Mouse (Mus musculus) intestine, embryonic 15.5 days (tissue): ENCODE measurements around the gene Kcnh3. TPM values are rescaled to one million over a fixed set of nuclear protein-coding genes. Genes with fewer than 3 reads are reported as not detected.

ENCODE experiments used
- ATAC-seq: fragments of 200-750 bp; cut with Nextera tagmentation; 2 replicates; pipeline ENCODE4 v1.8.0; 2017; ENCODE audit warnings: moderate TSS enrichment, moderate library complexity
- H3K27ac ChIP-seq: fragments of 300-500 bp; sonication (generic); 2 replicates; pipeline ENCODE4 v1.5.1; 2015; ENCODE audit warnings: mild to moderate bottlenecking, inconsistent platforms
- H3K27me3 ChIP-seq: fragments of 300-500 bp; sonication (generic); replicated peaks from 2 replicates; pipeline ENCODE4 v1.6.1; 2015; ENCODE audit warnings: inconsistent platforms
- H3K36me3 ChIP-seq: fragments of 300-500 bp; sonication (generic); 2 replicates; pipeline ENCODE4 v1.6.1; 2015; ENCODE audit warnings: inconsistent platforms
- H3K4me1 ChIP-seq: fragments of 300-500 bp; sonication (generic); replicated peaks from 2 replicates; pipeline ENCODE4 v1.6.1; 2015; ENCODE audit warnings: inconsistent platforms
- H3K4me2 ChIP-seq: fragments of 300-500 bp; sonication (generic); replicated peaks from 2 replicates; pipeline ENCODE4 v1.6.1; 2015; ENCODE audit warnings: mild to moderate bottlenecking, inconsistent platforms
- H3K4me3 ChIP-seq: fragments of 300-500 bp; sonication (generic); replicated peaks from 2 replicates; pipeline ENCODE4 v1.5.1; 2015; ENCODE audit warnings: inconsistent platforms
- H3K9ac ChIP-seq: fragments of 300-500 bp; sonication (generic); 2 replicates; pipeline ENCODE4 v1.6.1; 2015; ENCODE audit warnings: inconsistent platforms
- H3K9me3 ChIP-seq: fragments of 300-500 bp; sonication (generic); 2 replicates; pipeline ENCODE4 v1.6.1; 2016; ENCODE audit warnings: inconsistent platforms
- WGBS: fragments of 180-500 bp; shearing (Covaris S2); methylation state at CpG from one replicate; pipeline ENCODE4 v1.1.7; 2015; 5-methylcytosine and 5-hydroxymethylcytosine counted together
- polyA plus RNA-seq: library from polyadenylated mRNA; unstranded; fragments of >200 nt; fragmentation: Nextera tagmentation; extraction: Ambion mirVana; gene quantifications from 2 replicates; pipeline ENCODE4 v1.2.1, GENCODE M21; 2015

Kcnh3 gene
- polyA plus RNA-seq, 1 experiment from 2014 or later: 0.45 TPM

- ATAC-seq: peak; percentile 66
- H3K4me1 ChIP-seq: 0 out of 2 replicates have a peak, but pooled peaks cover 5% of the 10 kb centered on the region
- H3K4me3 ChIP-seq: peak overlapping the region; percentile 10; the same call in 1 of the 2 replicates
- no peak overlapping the region for H3K9ac ChIP-seq
- WGBS: 3% methylated on average over 7 of the region's 10 CpGs
- H3K27me3 ChIP-seq: no peaks in the 10 kb centered on the region
- no peaks in the 10 kb centered on the region for H3K9me3 ChIP-seq
- peak overlapping the region; percentile 58 for H3K27ac ChIP-seq
- no peaks in the 10 kb centered on the region for H3K36me3 ChIP-seq
- peak overlapping the region; percentile 56 for H3K4me2 ChIP-seq
Observed at GRCm38 (mm10) chr15:99259730-99260252, 35.1 kb downstream of the Kcnh3 start.

- Histone ChIP-seq H3K9me3 (no peaks in the 10 kb centered on the region), H3K27me3 (no peaks in the 10 kb centered on the region), H3K4me3 (no peak overlapping the region), H3K4me2 (no peak overlapping the region), H3K27ac (no peak overlapping the region), H3K36me3 (no peaks in the 10 kb centered on the region), H3K4me1 (peaks cover 3% of the 10 kb centered on the region; the same call in 1 of the 2 replicates), H3K9ac (no peak overlapping the region)
- 57% methylated on average over 10 of the region's 10 CpGs for WGBS
- no peak for ATAC-seq
Observed at GRCm38 (mm10) chr15:99262702-99263101, 38.0 kb downstream of the Kcnh3 start.

- ATAC-seq: no peak
- 77% methylated on average over 2 of the region's 2 CpGs for WGBS
- no peak overlapping the region for H3K9ac ChIP-seq
Observed at GRCm38 (mm10) chr15:99264363-99264762, 39.7 kb downstream of the Kcnh3 start.

GRCm38 (mm10) chr15:99265679-99266078 lies 41.0 kb downstream of the Kcnh3 start:
- Histone ChIP-seq H3K4me2 (no peak overlapping the region), H3K4me1 (no peaks in the 10 kb centered on the region; the same call in 1 of the 2 replicates), H3K36me3 (no peaks in the 10 kb centered on the region), H3K9me3 (no peaks in the 10 kb centered on the region), H3K27ac (no peak overlapping the region), H3K27me3 (no peaks in the 10 kb centered on the region), H3K9ac (no peak overlapping the region), H3K4me3 (no peak overlapping the region)
- peak; percentile 70 for ATAC-seq
- WGBS: 16% methylated on average over 4 of the region's 4 CpGs

More at GRCm38 (mm10) chr15:99264363-99264762, 39.7 kb downstream of the Kcnh3 start:
- Histone ChIP-seq H3K9me3 (no peaks in the 10 kb centered on the region), H3K4me2 (no peak overlapping the region), H3K36me3 (no peaks in the 10 kb centered on the region), H3K4me1 (peaks cover 3% of the 10 kb centered on the region; the same call in 1 of the 2 replicates), H3K27ac (no peak overlapping the region), H3K27me3 (no peaks in the 10 kb centered on the region), H3K4me3 (no peak overlapping the region)

- Histone ChIP-seq H3K9ac (no peak overlapping the region), H3K9me3 (no peaks in the 10 kb centered on the region), H3K4me2 (no peak overlapping the region), H3K27ac (no peak overlapping the region), H3K27me3 (no peaks in the 10 kb centered on the region), H3K4me1 (no peaks in the 10 kb centered on the region), H3K36me3 (no peaks in the 10 kb centered on the region), H3K4me3 (no peak overlapping the region)
- no peak for ATAC-seq
- 85% methylated on average over 8 of the region's 8 CpGs for WGBS
Observed at GRCm38 (mm10) chr15:99276095-99276494, 51.4 kb downstream of the Kcnh3 start.

- no peaks in the 10 kb centered on the region for H3K9me3 ChIP-seq
- H3K4me2 ChIP-seq: no peak overlapping the region
- ATAC-seq: 0 out of 2 replicates have a peak, but pooled peaks have one; percentile 12
- WGBS: 86% methylated on average over 7 of the region's 7 CpGs
- no peak overlapping the region for H3K4me3 ChIP-seq
- no peaks in the 10 kb centered on the region for H3K27me3 ChIP-seq
- no peaks in the 10 kb centered on the region for H3K4me1 ChIP-seq
- H3K36me3 ChIP-seq: no peaks in the 10 kb centered on the region
- H3K9ac ChIP-seq: no peak overlapping the region
- H3K27ac ChIP-seq: no peak overlapping the region
Observed at GRCm38 (mm10) chr15:99278271-99278670, 53.6 kb downstream of the Kcnh3 start.

- Histone ChIP-seq H3K36me3 (no peaks in the 10 kb centered on the region), H3K9me3 (no peaks in the 10 kb centered on the region), H3K27me3 (no peaks in the 10 kb centered on the region), H3K4me2 (no peak overlapping the region), H3K4me3 (no peak overlapping the region), H3K4me1 (peaks cover 10% of the 10 kb centered on the region; the same call in 1 of the 2 replicates), H3K9ac (no peak overlapping the region), H3K27ac (no peak overlapping the region)
- WGBS: 63% methylated on average over 10 of the region's 10 CpGs
- ATAC-seq: no peak
Observed at GRCm38 (mm10) chr15:99283456-99283855, 58.8 kb downstream of the Kcnh3 start.

- WGBS: 28% methylated on average over 14 of the region's 14 CpGs
- peak; percentile 96 for ATAC-seq
- H3K36me3 ChIP-seq: no peaks in the 10 kb centered on the region
- peak overlapping the region; percentile 5; the same call in 1 of the 2 replicates for H3K4me2 ChIP-seq
- H3K4me1 ChIP-seq: peaks cover 10% of the 10 kb centered on the region; the same call in 1 of the 2 replicates
- no peaks in the 10 kb centered on the region for H3K9me3 ChIP-seq
- H3K27me3 ChIP-seq: no peaks in the 10 kb centered on the region
- H3K27ac ChIP-seq: no peak overlapping the region
- no peak overlapping the region for H3K4me3 ChIP-seq
- H3K9ac ChIP-seq: no peak overlapping the region
Observed at GRCm38 (mm10) chr15:99284527-99285188, 60.0 kb downstream of the Kcnh3 start.

- 50% methylated on average over 8 of the region's 8 CpGs for WGBS
- H3K27ac ChIP-seq: no peak overlapping the region
Observed at GRCm38 (mm10) chr15:99285189-99285535, 60.5 kb downstream of the Kcnh3 start.

GRCm38 (mm10) chr15:99290586-99290985 lies 65.9 kb downstream of the Kcnh3 start:
- no peak overlapping the region for H3K4me3 ChIP-seq
- no peak overlapping the region for H3K4me2 ChIP-seq
- H3K27me3 ChIP-seq: no peaks in the 10 kb centered on the region
- no peaks in the 10 kb centered on the region for H3K9me3 ChIP-seq
- no peak overlapping the region for H3K9ac ChIP-seq
- H3K27ac ChIP-seq: no peak overlapping the region
- ATAC-seq: no peak
- WGBS: 78% methylated on average over 11 of the region's 11 CpGs
- no peaks in the 10 kb centered on the region for H3K36me3 ChIP-seq
- peaks cover 5% of the 10 kb centered on the region for H3K4me1 ChIP-seq

More at GRCm38 (mm10) chr15:99285189-99285535, 60.5 kb downstream of the Kcnh3 start:
- Histone ChIP-seq H3K9me3 (no peaks in the 10 kb centered on the region), H3K36me3 (no peaks in the 10 kb centered on the region), H3K4me2 (no peak overlapping the region; the same call in 1 of the 2 replicates), H3K27me3 (no peaks in the 10 kb centered on the region), H3K4me1 (peaks cover 10% of the 10 kb centered on the region; the same call in 1 of the 2 replicates), H3K9ac (no peak overlapping the region), H3K4me3 (no peak overlapping the region)
- ATAC-seq: peak; percentile 60
